Comparison of ENCODE assay signal across 8 mouse cellular contexts in genomic region chr3:89339416-89339815, GRCm38 (mm10). TPM values are rescaled to one million over a fixed set of nuclear protein-coding genes. Genes with fewer than 3 reads are reported as not detected.
DNase-seq lines count a peak whose midpoint lies in the region; TF ChIP-seq lines count a peak whose summit lies in the region.

No protein-coding gene starts in this region.

- peak; percentile 67 to 86 for DNase-seq in cerebellum, postnatal 14 days
- DNase-seq in cerebellum, adult 11-12 months: no peak
- peak; percentile 79 to 80 for DNase-seq in B cell, adult 2 months
- DNase-seq in brain, embryonic 14.5 days (ENCODE audit: low read depth): peak; percentile 73
- peak; percentile 51 to 66 for DNase-seq in gastrocnemius, postnatal 36 days
- peak; percentile 73 to 86 for DNase-seq in kidney, postnatal 36 days
- DNase-seq in lung, postnatal 10 days: peak; percentile 87
- peak; percentile 56 to 77 for DNase-seq in spleen, postnatal 10 days (ENCODE audit: low spot score in 2 of 2)

- intact Hi-C loops in gastrocnemius, postnatal 36 days (cut with DNase I): no loop called here

- TF ChIP-seq POLR2A in brain, embryonic 14.5 days (IDR thresholded peaks at IDR 0.05; ENCODE audit: borderline replicate concordance, extremely low read depth, insufficient read depth, insufficient read length, poor library complexity, severe bottlenecking): no peak

- peak; percentile 88 for TF ChIP-seq CTCF in brain, embryonic 14.5 days (IDR thresholded peaks at IDR 0.05; ENCODE audit: borderline replicate concordance, extremely low read depth, insufficient read depth, insufficient read length)

RNA-seq across cellular contexts. Expression of gene Efna4, which starts 1.6 kb away (rescaled TPM):
- 12.6 and 22.9 TPM in 2 replicates for polyA plus RNA-seq in brain, embryonic 14.5 days (2012; rRNA removed)
- under 1 TPM in 1 of 2 experiments, not detected in 1; 0.15 TPM for total RNA-seq in gastrocnemius, postnatal 36 days (2021)

RNA-seq across cellular contexts. Expression of gene Adam15, which starts 10.4 kb away (rescaled TPM):
- polyA plus RNA-seq in brain, embryonic 14.5 days (2012; rRNA removed): 63.6 and 75.5 TPM in 2 replicates
- total RNA-seq in gastrocnemius, postnatal 36 days (2021): 10 to 100 TPM; 15.8 to 23.2 TPM

RNA-seq across cellular contexts. Expression of gene Efna3, which starts 16.7 kb away (rescaled TPM):
- 59.4 and 60.3 TPM in 2 replicates for polyA plus RNA-seq in brain, embryonic 14.5 days (2012; rRNA removed)
- not detected for total RNA-seq in gastrocnemius, postnatal 36 days (2021)

RNA-seq across cellular contexts. Expression of gene Dcst2, which starts 22.4 kb away (rescaled TPM):
- polyA plus RNA-seq in brain, embryonic 14.5 days (2012; rRNA removed): 0.38 and 0.57 TPM in 2 replicates
- total RNA-seq in gastrocnemius, postnatal 36 days (2021): not detected

RNA-seq across cellular contexts. Expression of gene Dcst1, which starts 25.6 kb away (rescaled TPM):
- 0.04 TPM in 1 of 2 replicates, not detected in the other for polyA plus RNA-seq in brain, embryonic 14.5 days (2012; rRNA removed)
- not detected for total RNA-seq in gastrocnemius, postnatal 36 days (2021)
